Mouse (Mus musculus) spleen, adult 12 weeks (tissue): ENCODE results near the gene Nmt1.

Experiments
- DNase-seq: peaks from one replicate; pipeline ENCODE4 v3.0.0; 2022; ENCODE audit warnings: low spot score

Nmt1 gene

DNA sequence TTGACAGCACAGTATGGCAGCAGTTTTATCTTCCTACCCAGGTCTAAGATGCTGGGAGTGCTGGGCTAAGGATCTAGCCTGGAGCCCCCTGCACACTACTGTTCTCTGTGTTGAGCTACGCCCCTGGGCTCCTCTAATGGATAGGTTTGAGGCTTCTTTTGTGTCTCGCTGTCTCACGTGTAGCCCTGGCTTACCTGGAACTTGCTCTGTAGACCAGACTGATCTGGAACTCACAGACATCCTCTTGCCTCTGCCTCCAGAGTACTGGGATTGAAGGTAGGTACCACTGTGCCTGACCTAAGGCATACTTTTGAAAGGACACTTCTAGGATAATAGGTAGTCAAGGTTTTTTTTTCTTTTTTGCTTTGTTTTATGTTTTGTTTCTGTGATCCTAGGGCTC is 16.0 kb downstream of the Nmt1 start:
- DNase-seq: no peak

DNA sequence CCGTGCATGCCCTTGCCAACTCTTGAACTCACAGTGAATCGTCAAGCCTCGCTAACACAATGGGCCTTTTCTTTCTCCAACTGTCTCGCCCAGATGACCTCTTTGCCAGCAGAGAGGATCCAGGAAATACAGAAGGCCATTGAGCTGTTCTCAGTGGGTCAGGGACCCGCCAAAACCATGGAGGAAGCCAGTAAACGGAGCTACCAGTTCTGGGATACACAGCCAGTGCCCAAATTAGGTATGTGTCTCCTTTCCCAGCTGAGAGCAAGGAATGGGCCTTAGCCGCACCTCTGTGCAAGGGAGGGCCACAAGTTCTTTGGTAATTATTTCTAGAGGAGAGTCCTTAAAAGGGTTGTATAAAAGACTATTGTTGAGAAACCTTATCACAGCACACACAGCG is 18.3 kb downstream of the Nmt1 start:
- no peak for DNase-seq

DNA sequence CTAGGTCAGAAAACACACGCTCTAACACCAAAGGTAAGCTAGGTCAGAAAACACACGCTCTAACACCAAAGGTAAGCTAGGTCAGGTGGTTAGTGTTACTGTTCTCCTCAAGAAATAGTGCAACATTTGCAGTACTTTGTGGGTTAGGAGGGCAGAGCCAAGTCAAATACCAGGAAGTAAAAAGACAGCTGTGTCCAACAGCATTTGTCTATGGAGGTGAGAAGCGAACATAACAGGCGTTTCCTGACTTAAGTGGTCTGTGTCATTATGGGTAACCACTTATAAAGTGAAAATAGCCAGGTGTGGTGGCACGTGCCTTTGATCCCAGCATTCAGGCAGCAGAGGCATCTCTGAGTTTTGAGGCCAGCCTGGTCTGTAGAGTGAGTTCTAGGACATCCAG is 21.6 kb downstream of the Nmt1 start:
- no peak for DNase-seq

GRCm38 (mm10) chr11:103050153-103050552 is 22.2 kb downstream of the Nmt1 start:
- no peak for DNase-seq

DNA sequence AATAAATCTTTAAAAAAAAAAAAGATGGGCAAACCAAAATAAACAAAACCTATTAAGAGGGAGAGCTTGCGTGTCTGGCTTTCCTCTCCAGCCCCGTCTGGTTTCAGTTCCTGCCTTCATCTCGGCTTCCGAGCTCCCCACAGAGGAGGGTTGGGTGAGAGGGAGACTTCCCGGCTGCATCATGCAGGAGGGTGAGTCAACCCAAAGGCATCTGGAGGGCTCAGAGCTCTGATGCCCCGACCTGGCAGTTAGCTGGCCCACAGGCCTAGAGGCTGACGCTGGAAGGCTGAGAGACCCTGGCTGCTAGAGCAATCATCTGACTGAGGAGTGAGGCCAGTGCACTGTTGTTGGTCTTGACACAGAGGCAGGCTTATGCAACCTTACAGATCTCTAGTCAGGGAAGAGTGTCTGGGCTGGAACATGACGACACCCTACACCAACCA is 23.3 kb downstream of the Nmt1 start:
- DNase-seq: no peak

- no peak for DNase-seq
Measured at GRCm38 (mm10) chr11:103052078-103052477, 24.1 kb downstream of the Nmt1 start.

- no peak for DNase-seq
Measured at GRCm38 (mm10) chr11:103053191-103054076, 25.4 kb downstream of the Nmt1 start.

DNA sequence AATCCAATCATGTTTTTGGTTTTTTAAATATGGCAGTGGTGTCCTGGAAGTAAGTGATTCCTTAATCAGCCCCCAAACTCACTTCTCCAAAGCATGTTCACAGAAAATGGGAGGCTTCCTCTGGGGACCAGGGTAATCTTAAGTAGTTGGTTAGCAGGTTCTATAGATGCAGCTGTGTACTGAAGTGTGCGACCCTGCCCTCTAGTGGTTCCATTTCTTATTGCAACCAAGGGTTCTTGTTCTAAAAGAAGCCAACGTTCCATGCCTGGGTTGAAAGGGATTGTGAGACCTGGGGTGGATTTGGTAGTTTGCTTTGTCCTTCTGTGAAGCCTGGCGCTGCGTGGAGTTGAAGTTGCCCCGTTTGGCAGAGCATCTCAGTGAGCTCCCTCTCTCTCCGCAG is 26.8 kb downstream of the Nmt1 start:
- DNase-seq: peak; percentile 56

DNA sequence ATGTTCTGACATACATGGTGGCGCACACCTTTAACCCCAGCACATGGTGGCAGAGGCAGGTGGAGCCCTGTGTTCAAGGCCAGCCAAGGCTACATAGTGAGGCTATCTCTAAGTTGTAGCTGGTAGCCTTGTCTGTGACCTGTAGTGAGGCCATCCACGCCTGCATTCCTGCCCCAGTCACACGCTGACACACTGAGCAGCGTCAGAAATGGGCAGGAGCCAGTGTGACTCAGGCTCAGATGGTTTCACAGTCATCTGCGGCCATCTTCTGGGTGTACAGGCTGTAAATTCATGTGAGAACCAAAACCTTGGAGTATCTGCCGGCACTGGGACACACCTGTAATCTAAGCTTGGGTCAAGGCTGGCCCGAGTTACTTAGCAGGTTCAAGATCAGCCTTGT is 28.6 kb downstream of the Nmt1 start:
- DNase-seq: no peak

GRCm38 (mm10) chr11:103058499-103059085 is 30.6 kb downstream of the Nmt1 start:
- DNase-seq: no peak

DNA sequence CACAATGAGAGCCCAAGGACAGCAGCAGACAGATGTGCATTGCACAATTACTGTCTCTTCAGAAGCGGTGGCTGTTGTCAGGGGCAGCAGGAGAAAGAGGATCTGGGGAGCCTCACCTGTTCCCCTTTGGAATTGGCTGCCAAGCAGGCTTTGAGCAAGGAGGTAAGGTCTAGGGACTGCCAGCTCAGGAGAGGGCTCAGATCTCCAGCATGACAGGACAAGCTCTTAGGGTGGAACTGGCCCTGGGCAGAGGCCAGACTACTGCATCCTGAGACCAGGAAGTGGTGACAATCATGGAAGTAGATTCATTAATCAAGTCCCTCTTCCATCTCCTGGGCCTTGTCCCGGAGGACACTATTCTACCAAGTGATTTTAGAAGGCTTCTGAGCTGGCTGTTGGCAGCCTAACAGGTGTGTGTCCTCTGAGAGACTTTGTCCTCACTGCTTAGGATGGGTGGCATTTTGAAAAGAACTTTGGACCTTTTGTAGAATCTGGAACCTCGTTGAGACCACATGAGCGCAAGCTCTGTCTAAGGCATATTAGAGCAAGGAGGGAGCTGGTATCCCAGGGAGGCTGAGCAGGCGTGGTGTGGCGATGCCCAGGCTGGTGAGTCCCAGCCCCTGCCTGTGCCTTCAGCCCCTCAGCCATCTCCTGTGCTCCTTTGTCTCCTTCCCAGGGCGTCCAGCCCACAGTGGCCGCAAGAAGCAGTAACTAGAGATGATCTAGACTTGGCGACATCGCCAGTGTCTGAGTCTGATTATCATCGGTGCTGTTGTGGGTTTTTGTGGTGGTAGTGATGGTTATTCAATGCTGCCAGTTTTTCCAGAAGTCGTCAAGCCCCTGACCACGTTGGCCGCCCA is 38.4 kb downstream of the Nmt1 start:
- DNase-seq: no peak

DNA sequence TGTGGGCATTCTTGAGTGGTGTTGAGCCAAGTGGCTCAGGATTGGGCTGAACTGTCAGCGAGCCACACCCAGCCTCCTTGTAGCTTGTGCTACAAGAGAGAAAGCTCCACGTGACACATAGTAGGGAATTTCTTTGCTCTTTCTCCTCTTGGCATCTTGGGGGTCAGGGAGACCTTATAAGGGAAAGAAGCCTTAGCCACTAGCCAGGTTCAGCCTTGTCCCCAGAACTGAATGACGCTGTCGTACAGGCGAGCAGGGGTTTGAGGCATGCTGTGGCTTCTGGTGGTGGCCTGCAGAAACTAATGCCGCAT is 39.0 kb downstream of the Nmt1 start:
- no peak for DNase-seq

DNA sequence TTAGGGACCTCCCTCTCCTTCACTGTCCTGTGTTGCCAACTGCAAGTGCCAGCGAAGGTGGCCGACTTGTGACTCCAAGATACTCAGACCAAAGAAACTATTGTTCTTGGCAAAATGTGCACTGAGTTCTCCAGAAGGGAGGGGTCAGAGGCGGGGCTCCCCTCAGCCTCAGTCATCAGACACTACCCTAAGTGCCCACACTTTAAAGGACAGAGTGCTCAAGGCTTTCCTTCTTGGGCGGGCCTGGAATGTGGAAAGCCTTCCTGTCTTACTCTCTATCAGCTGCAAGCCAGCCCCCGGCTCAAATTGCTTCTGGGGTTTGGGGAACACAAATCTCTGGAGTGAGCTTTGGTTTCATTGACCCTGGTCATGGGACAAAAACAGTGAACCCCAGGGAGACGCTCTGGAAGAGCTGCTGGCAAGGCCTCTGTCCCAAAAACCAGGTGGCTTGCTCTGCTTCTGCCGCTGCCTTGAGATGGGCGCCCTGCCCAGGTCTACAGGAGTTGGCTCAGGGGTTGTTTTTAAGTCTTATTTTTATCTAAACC is 39.5 kb downstream of the Nmt1 start:
- DNase-seq: no peak

GRCm38 (mm10) chr11:103068272-103068671 is 40.3 kb downstream of the Nmt1 start:
- DNase-seq: no peak

DNA sequence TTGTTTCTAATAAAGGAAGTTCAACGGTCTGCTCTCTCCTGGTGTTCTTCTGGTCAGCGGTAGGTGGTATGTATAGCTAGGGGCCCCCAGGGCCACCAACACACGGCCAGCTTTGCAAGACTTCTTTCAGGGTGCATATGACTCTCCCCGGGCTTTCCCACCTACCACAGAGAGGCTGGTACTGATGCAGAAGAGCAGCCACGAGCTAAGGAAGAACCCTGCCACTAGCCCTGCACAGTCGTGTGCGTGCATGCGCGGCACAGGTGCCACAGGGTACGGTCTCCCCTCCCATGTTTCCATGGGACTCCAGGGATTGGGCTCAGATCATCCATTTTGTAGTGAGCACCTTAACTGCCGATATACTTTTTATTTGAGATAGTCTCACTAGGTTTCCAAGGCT is 40.9 kb downstream of the Nmt1 start:
- DNase-seq: no peak

DNA sequence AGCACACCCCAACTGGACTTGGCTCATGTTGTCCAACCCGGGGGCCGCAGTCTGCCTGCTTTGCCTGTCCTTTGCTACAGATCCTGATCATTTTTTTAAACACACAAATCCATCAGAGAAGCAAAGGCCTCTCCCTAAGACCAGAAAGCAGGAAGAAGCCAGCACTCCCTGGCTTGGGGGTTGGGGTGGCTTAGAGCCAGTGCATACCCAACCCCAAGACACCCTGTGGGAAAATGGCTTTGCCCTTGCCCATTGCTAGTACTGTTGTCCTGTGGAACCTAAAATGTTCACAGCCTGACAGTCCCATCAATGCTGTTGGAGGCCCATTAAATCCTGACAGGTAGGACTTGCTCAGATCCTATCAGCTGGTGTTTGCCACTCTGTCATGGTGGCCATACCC is 41.7 kb downstream of the Nmt1 start:
- DNase-seq: no peak

GRCm38 (mm10) chr11:103070322-103070880 is 42.4 kb downstream of the Nmt1 start:
- DNase-seq: no peak

DNA sequence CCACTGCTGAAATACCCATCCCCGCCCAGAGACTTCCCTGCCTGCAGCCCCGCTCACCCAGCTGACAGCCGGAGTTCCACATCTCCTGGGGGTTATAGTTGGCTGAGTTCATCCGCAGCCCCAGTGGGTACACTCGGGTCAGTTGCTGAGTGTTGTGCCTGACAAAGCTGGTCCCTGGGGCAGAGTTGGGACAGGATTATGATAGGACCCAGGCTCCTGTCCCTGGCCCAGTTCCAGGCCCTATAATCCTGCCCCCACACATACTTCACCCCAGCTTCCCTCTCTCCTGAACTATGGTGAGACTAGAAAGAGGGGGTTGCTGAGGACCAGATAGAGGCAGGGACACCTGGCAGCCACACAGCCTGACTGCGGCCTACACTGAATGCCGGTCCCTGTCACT is 45.7 kb downstream of the Nmt1 start:
- DNase-seq: no peak

GRCm38 (mm10) chr11:103074121-103074650 is 46.2 kb downstream of the Nmt1 start:
- DNase-seq: no peak

DNA sequence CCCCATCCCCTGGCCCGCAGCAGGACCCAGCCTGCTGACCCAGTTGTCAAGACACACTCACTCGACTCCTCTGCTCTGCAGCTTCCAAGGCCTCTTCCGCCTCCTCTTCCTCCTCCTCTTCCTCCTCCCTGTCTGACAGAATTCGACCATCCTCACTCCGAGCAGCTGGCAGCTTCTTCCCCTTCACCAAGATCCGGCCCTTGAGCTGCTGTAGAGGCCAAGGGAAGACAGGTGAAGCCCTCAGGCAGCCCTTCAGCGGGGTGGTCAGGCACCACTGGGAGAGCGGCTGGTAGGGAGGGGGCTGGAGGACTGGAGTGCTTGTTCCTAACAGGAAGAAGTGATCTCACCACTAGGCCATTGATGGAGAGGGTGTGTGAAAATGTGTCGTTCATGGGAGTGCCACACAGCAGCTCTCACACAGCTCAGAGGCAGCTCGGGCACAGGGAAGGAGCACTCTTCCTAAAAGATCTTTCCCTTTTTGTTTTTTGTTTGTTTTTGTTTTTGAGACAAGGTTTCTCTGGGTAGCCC is 46.9 kb downstream of the Nmt1 start:
- no peak for DNase-seq

- peak; percentile 59 for DNase-seq
Measured at GRCm38 (mm10) chr11:103076010-103076409, 48.0 kb downstream of the Nmt1 start.

GRCm38 (mm10) chr11:103076581-103076980 is 48.6 kb downstream of the Nmt1 start:
- no peak for DNase-seq
